Mouse (Mus musculus) induced T-regulatory cell, adult 2 months (primary cell): Measurements from ENCODE around the gene Nbl1.

Source experiments
- DNase-seq: peaks from one replicate; pipeline ENCODE4 v3.0.0-alpha.2; 2012; ENCODE audit warnings: low read depth

Gene Nbl1

GRCm38 (mm10) chr4:139100326-139100725 lies 7.5 kb upstream of the Nbl1 start:
- no peak for DNase-seq

- DNase-seq, result no peak
Measured at GRCm38 (mm10) chr4:139096201-139096600, 3.4 kb upstream of the Nbl1 start.

- no peak for DNase-seq
Measured at GRCm38 (mm10) chr4:139095406-139095805, 2.6 kb upstream of the Nbl1 start.

DNA sequence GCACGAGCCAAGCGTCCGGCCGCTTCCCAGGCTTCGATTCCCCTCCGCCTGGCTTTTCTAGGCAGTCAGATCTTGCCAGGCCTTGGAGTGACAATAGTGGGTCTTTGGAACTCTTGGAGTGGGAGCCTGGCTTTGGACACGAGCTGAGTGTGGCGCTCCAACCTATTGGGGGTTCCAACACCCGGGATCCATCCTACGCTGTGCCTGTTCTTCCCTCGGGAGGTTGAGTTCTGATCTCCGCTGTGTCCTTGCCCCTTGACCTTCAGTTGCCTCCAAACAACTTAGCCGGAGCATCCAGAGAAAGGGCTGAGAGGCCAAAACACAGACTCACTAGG lies 370 bp upstream of the Nbl1 start:
- no peak for DNase-seq

GRCm38 (mm10) chr4:139091478-139092355 lies 1.1 kb downstream of the Nbl1 start:
- peak; percentile 20 for DNase-seq

DNA sequence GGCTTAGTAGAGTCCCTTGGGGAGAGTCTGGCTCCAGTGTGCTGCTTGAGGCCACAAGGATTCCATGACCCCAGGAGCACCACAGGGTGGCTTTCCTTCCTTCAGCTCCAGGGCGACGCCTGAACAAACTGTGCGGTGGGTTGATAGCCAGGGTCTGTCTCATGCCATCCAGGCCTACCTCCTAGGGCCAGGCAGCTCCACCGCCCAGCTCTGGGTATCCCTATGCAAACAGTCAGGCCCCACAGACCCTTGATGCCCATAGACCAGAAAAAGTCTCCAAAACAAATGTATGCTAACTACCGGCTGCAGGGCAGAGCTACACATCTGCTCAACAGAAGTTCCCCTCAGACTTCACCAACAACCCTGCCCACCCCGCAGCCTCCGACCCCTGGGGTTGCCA lies 1.7 kb downstream of the Nbl1 start:
- no peak for DNase-seq

DNA sequence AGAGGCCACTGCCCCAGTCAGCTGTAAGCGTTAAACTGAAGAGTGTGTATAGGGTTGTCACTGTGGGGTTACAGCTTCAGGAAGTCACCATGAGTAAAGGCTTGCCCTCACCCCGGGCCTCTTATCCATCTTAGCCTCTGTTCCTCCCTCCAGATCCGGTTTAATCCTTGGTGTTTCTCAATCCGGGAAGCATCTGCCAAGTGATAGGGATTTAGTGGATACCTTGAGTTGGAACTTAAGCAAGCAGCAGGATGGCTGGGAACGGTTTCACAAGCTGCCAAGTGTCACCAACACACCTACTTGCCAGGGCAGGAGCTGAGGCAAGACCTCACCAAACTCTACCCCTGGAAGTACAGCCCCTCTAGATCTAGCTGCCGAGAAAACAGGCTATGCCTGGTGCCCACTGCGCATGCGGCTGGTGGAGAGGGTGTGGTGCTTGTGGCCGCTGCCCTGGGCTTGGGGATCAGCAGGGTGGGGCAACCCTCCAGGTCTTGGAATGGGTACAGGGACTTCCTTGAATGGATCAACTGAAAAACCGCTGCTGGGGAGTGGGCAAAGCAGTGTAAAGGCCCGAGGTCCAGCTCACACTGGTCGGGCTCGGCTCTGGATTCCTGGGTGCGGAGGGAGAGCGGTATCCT lies 2.4 kb downstream of the Nbl1 start:
- no peak for DNase-seq

DNA sequence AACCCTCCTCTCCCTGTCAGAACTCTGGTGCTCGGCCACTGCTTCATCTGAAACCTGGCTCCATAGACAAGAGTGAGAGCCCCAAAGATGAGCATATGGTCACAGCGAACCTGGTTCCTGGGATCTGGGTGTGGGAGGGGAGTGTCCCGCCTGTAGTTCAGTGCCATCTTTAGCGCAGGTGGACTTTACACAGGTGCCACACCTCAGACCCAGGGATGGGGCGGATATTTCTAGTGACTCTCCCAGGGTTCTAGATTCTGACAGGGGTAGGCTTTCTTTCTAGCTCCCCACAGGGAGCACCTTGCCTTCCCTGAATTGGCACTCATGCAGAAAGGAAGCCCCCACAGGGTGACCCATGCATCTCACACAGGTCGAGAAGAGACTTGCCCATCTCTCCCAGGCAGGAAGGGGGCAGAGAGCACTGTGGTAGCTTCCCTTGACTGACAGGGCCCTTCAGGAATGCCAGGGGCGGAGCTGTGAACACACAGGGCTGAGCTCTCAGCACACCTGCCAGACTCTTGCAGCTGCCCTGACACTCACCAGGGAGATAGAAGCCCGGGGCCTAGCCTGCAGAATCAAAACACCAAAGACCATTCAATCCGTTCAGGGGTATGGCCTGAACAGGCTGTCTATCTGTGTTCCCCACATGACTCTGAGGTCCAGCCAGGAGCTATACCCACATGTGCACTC lies 3.7 kb downstream of the Nbl1 start:
- no peak for DNase-seq

- DNase-seq, result peak; percentile 77
Measured at GRCm38 (mm10) chr4:139086984-139087383, 5.8 kb downstream of the Nbl1 start.

DNA sequence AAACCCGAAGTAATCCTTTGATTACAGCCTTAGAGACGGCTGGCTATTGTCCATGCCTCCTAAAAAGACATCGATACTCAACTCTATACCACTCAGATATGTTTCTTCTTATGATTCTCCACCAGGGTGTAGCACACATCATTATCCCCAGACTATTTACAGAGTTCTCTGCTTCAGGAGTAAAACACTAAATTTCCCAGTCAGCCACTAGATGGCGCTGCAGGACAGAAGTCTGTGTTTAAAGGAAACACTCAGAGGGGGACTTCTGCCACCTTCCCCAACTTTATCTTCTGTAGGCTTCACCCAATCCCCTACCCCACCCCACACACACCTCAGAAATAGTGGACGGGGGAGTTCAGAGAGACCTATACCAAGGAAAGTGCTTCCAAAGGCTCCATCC lies 6.8 kb downstream of the Nbl1 start:
- DNase-seq, result peak; percentile 94

- DNase-seq, result no peak
Measured at GRCm38 (mm10) chr4:139085337-139085736, 7.5 kb downstream of the Nbl1 start.

- no peak for DNase-seq
Measured at GRCm38 (mm10) chr4:139082790-139083564, 9.8 kb downstream of the Nbl1 start.

- DNase-seq, result no peak
Measured at GRCm38 (mm10) chr4:139081270-139081931, 11.4 kb downstream of the Nbl1 start.

GRCm38 (mm10) chr4:139080259-139080658 lies 12.5 kb downstream of the Nbl1 start:
- DNase-seq, result no peak

GRCm38 (mm10) chr4:139079439-139079838 lies 13.4 kb downstream of the Nbl1 start:
- no peak for DNase-seq

GRCm38 (mm10) chr4:139078726-139079125 lies 14.1 kb downstream of the Nbl1 start:
- no peak for DNase-seq

DNA sequence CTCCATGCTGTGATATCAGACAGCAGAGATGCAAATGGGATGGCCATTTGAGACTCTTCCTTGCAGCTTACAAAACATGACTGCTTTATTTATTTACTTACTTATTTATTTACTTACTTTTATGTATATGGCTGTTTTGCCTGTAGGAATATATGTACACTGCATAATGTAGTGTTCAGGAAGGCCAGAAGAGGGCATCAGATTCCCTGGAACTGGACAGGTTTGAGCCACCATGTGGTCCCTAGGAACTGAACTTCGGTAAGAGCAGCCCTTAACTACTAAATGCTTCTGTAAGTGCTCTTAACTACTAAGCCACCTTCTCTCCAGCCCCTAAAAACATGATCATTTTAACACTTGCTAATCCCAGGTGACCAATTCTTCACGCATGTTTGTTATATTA lies 14.5 kb downstream of the Nbl1 start:
- DNase-seq, result peak; percentile 26

GRCm38 (mm10) chr4:139075915-139076314 lies 16.9 kb downstream of the Nbl1 start:
- peak; percentile 25 for DNase-seq

- no peak for DNase-seq
Measured at GRCm38 (mm10) chr4:139075041-139075711, 17.6 kb downstream of the Nbl1 start, which contains the start of gene Htr6. Gene Htr6 (minus strand): TSS chr4:139075570.

- no peak for DNase-seq
Measured at GRCm38 (mm10) chr4:139074060-139074459, 18.7 kb downstream of the Nbl1 start.

- DNase-seq, result no peak
Measured at GRCm38 (mm10) chr4:139068287-139068686, 24.5 kb downstream of the Nbl1 start.
